Mouse (Mus musculus) testis, adult 2 months (tissue): ENCODE measurements around the gene Fbxl7.

Experiments
- CTCF ChIP-seq: fragments of 200-500 bp; IDR thresholded peaks from 2 replicates; pipeline ENCODE4 v1.5.1; 2012; ENCODE audit warnings: low read depth, mild to moderate bottlenecking, inconsistent platforms, low read length, moderate library complexity; ENCODE audit not compliant: control insufficient read depth, insufficient read depth, insufficient replicate concordance
- POLR2A ChIP-seq: fragments of 200-500 bp; IDR thresholded peaks from 2 replicates; pipeline ENCODE4 v1.6.1; 2012; ENCODE audit warnings: low read depth, mild to moderate bottlenecking, inconsistent platforms, low read length, moderate library complexity; ENCODE audit not compliant: control insufficient read depth

- TF ChIP-seq CTCF = no peak
- TF ChIP-seq POLR2A = no peak
Observed at GRCm38 (mm10) chr15:26889971-26890370, 5.4 kb downstream of the Fbxl7 start.
